Mouse (Mus musculus) adrenal gland, adult 8-10 months (tissue): ENCODE results near the gene Gm20403. TPM values are rescaled to one million over a fixed set of nuclear protein-coding genes. Genes with fewer than 3 reads are reported as not detected.

Experiments used
- total RNA-seq, 4 experiments: library from RNA; stranded (reverse); gene quantifications; 2 replicates each; pipeline ENCODE4 v1.2.4; 2022

Gm20403 gene
- total RNA-seq, 4 experiments from 2014 or later: not detected

Other genes with a start within 250 kb of the Gm20403 start
- gene Snx6, start 190.8 kb downstream of the Gm20403 start, total RNA-seq: 10 to 100 TPM; 59.4 to 81.4 (median 72.3) TPM
- 100 to 1,000 TPM; 123 to 143 (median 139) TPM for gene Cfl2, start 123.7 kb downstream of the Gm20403 start, total RNA-seq
- 10 to 100 TPM; 10.4 to 17.8 (median 14.6) TPM for gene Baz1a, start 27.8 kb upstream of the Gm20403 start, total RNA-seq
- gene 2700097O09Rik, start 93.6 kb upstream of the Gm20403 start, total RNA-seq: 10 to 100 TPM; 10.2 to 18.1 (median 12.7) TPM
- 100 to 1,000 TPM; 101 to 209 (median 142) TPM for gene Srp54a, start 93.7 kb upstream of the Gm20403 start, total RNA-seq
- 10 to 100 TPM in 2 of 4 experiments, 1 to 10 TPM in 2; 3.4 to 14.5 (median 10.8) TPM for gene Fam177a, start 137.9 kb upstream of the Gm20403 start, total RNA-seq
- 100 to 1,000 TPM in 1 of 4 experiments, 10 to 100 TPM in 3; 28.1 to 201 (median 55.3) TPM for gene Srp54b, start 168.6 kb upstream of the Gm20403 start, total RNA-seq
- 1 to 10 TPM in 2 of 4 experiments, under 1 TPM in 1, not detected in 1; 0.56 to 7.5 (median 3.8) TPM for gene 1700047I17Rik2, start 213.1 kb upstream of the Gm20403 start, total RNA-seq
- 10 to 100 TPM; 36.2 to 72.7 (median 50.0) TPM for gene Srp54c, start 243.6 kb upstream of the Gm20403 start, total RNA-seq